In genomic region chr19:58523736-58524394, GRCm38 (mm10) we compare ENCODE assay signal across 16 mouse cellular contexts. TPM values are rescaled to one million over a fixed set of nuclear protein-coding genes. Genes with fewer than 3 reads are reported as not detected.
DNase-seq lines count a peak whose midpoint lies in the region; ATAC-seq and TF ChIP-seq lines count a peak whose summit lies in the region.
"Had no signal": no experiment of that assay in that cellular context is flagged by ENCODE, and none has a peak within 500 bp of the region (broad histone marks: within the 10 kb centered on the region; RNA-seq: fewer than 3 reads in every experiment).

No protein-coding gene starts in this region.

- peak; percentile 70; the same call in 1 of the 2 replicates for ATAC-seq in intestine, postnatal 0 days
- ATAC-seq in intestine, embryonic 15.5 days: no peak
- no peak for ATAC-seq in forebrain, embryonic 15.5 days (replicated peaks)

- no peak overlapping the region for H3K4me2 ChIP-seq in intestine, postnatal 0 days (replicated peaks; ENCODE audit: low read depth)
- H3K4me2 ChIP-seq in intestine, embryonic 15.5 days (replicated peaks): no peak overlapping the region
- peak overlapping the region; percentile 13 for H3K4me2 ChIP-seq in forebrain, embryonic 15.5 days (replicated peaks)
- H3K4me2 ChIP-seq: heart, embryonic 13.5 days; stomach, embryonic 15.5 days had no signal

- H3K4me1 ChIP-seq in intestine, postnatal 0 days (replicated peaks; ENCODE audit: control insufficient read depth, insufficient read depth, low read length): no peaks in the 10 kb centered on the region
- no peaks in the 10 kb centered on the region for H3K4me1 ChIP-seq in intestine, embryonic 15.5 days (replicated peaks)
- H3K4me1 ChIP-seq in forebrain, embryonic 15.5 days: peaks cover 7% of the 10 kb centered on the region; the same call in 1 of the 2 replicates
- H3K4me1 ChIP-seq: stomach, embryonic 15.5 days had no signal

- no peak overlapping the region for H3K9ac ChIP-seq in intestine, postnatal 0 days (ENCODE audit: low read depth, low read length)
- no peak overlapping the region for H3K9ac ChIP-seq in intestine, embryonic 15.5 days
- no peak overlapping the region for H3K9ac ChIP-seq in forebrain, embryonic 15.5 days (replicated peaks)
- H3K9ac ChIP-seq: heart, embryonic 13.5 days; stomach, embryonic 15.5 days had no signal

- H3K27ac ChIP-seq in intestine, postnatal 0 days (ENCODE audit: low read depth, low read length): no peak overlapping the region
- H3K27ac ChIP-seq in intestine, embryonic 15.5 days: no peak overlapping the region
- H3K27ac ChIP-seq in forebrain, embryonic 15.5 days (replicated peaks): no peak overlapping the region
- H3K27ac ChIP-seq: heart, embryonic 13.5 days; stomach, embryonic 15.5 days had no signal

- DNase-seq in 416B (ENCODE audit: low read depth) (peak; percentile 47), ZHBTc4 (ENCODE audit: low read depth, low spot score) (peak; percentile 13)
- DNase-seq in heart, adult 8-10 months (ENCODE audit: low spot score): no peak
- DNase-seq in thymus, postnatal 0 days (ENCODE audit: low spot score): no peak
- no peak for DNase-seq in urinary bladder, postnatal 36 days (ENCODE audit: low spot score in 2 of 2)

- WGBS in intestine, postnatal 0 days: 50% methylated on average over 12 of the region's 12 CpGs
- 50% methylated on average over 12 of the region's 12 CpGs for whole genome bisulfite sequencing in intestine, embryonic 15.5 days
- 33% methylated on average over 12 of the region's 12 CpGs for WGBS in forebrain, embryonic 15.5 days

- no peak for TF ChIP-seq CTCF in intestine, postnatal 0 days (IDR thresholded peaks at IDR 0.05; ENCODE audit: low read depth)

- no peaks in the 10 kb centered on the region for H3K9me3 ChIP-seq in intestine, postnatal 0 days (ENCODE audit: control insufficient read depth)
- no peaks in the 10 kb centered on the region for H3K9me3 ChIP-seq in intestine, embryonic 15.5 days
- no peaks in the 10 kb centered on the region for H3K9me3 ChIP-seq in forebrain, embryonic 15.5 days
- H3K9me3 ChIP-seq: heart, embryonic 13.5 days; stomach, embryonic 15.5 days had no signal

- H3K27me3 ChIP-seq in intestine, postnatal 0 days (replicated peaks; ENCODE audit: control insufficient read depth, insufficient read depth, low read length): no peaks in the 10 kb centered on the region
- H3K27me3 ChIP-seq in intestine, embryonic 15.5 days (replicated peaks): no peaks in the 10 kb centered on the region
- H3K27me3 ChIP-seq in forebrain, embryonic 15.5 days: no peaks in the 10 kb centered on the region
- H3K27me3 ChIP-seq: heart, embryonic 13.5 days; stomach, embryonic 15.5 days had no signal

- no peaks in the 10 kb centered on the region for H3K36me3 ChIP-seq in intestine, postnatal 0 days (ENCODE audit: control insufficient read depth, insufficient read depth)
- H3K36me3 ChIP-seq in intestine, embryonic 15.5 days: no peaks in the 10 kb centered on the region
- no peaks in the 10 kb centered on the region for H3K36me3 ChIP-seq in forebrain, embryonic 15.5 days
- H3K36me3 ChIP-seq: heart, embryonic 13.5 days; stomach, embryonic 15.5 days had no signal

- H3K4me3 ChIP-seq in intestine, postnatal 0 days (ENCODE audit: low read depth, low read length): no peak overlapping the region
- H3K4me3 ChIP-seq in intestine, embryonic 15.5 days (replicated peaks): no peak overlapping the region
- H3K4me3 ChIP-seq in forebrain, embryonic 15.5 days: no peak overlapping the region
- H3K4me3 ChIP-seq: heart, embryonic 13.5 days; stomach, embryonic 15.5 days had no signal

RNA-seq across cellular contexts. Expression of gene Ccdc172, which starts 12.1 kb away (rescaled TPM):
- polyA plus RNA-seq in intestine, postnatal 0 days (2015; fragmentation: Nextera tagmentation; extraction: Ambion mirVana): not detected in 2 replicates
- polyA plus RNA-seq in intestine, embryonic 15.5 days (2015; fragmentation: Nextera tagmentation; extraction: Ambion mirVana): not detected in 2 replicates
- not detected in 2 replicates for polyA plus RNA-seq in forebrain, embryonic 15.5 days (2015; fragmentation: Nextera tagmentation; extraction: Ambion mirVana)
- not detected for total RNA-seq in heart, adult 8-10 months (2022)
- not detected in 2 replicates for polyA plus RNA-seq in thymus, postnatal 0 days (2015; fragmentation: Nextera tagmentation; extraction: Ambion mirVana)
- total RNA-seq: left cerebral cortex, postnatal 25 days; monocyte, adult 5-6 weeks had no signal
- polyA plus RNA-seq: frontal cortex, adult 2 months; heart, embryonic 13.5 days; intestine, embryonic 14.5 days; large intestine, adult 2 months; liver, embryonic 16.5 days; stomach, embryonic 15.5 days had no signal

Comparison
In these comparisons a context has a peak if more than half of its experiments do, and no peak if none do; other contexts are left out.
1. DNase-seq: peak in 416B (single experiment) and ZHBTc4 (single experiment); none in heart, adult 8-10 months (single experiment), thymus, postnatal 0 days (single experiment) and urinary bladder, postnatal 36 days (0 of 2).